Mouse (Mus musculus): ENCODE results near the gene Ccdc9b.

Gene Ccdc9b

GRCm38 (mm10) chr2:118747301-118747960 is 15.0 kb downstream of the Ccdc9b start:
- no peak for DNase-seq (ENCODE audit: low spot score)

- no peak for DNase-seq (ENCODE audit: low spot score)
Observed at GRCm38 (mm10) chr2:118745915-118746901, 16.3 kb downstream of the Ccdc9b start.

- peak; percentile 82 for DNase-seq (ENCODE audit: low spot score)
Observed at GRCm38 (mm10) chr2:118745232-118745884, 17.1 kb downstream of the Ccdc9b start, which contains the start of gene Inafm2. Gene Inafm2 (plus strand): TSS chr2:118745758.

- no peak for DNase-seq (ENCODE audit: low spot score)
Observed at GRCm38 (mm10) chr2:118744621-118745020, 17.8 kb downstream of the Ccdc9b start.

GRCm38 (mm10) chr2:118743261-118743943 is 19.1 kb downstream of the Ccdc9b start:
- DNase-seq (ENCODE audit: low spot score) = no peak

GRCm38 (mm10) chr2:118741183-118741582 is 21.3 kb downstream of the Ccdc9b start:
- DNase-seq (ENCODE audit: low spot score) = no peak

GRCm38 (mm10) chr2:118740341-118740740 is 22.1 kb downstream of the Ccdc9b start:
- DNase-seq (ENCODE audit: low spot score) = no peak

- DNase-seq (ENCODE audit: low spot score) = no peak
Observed at GRCm38 (mm10) chr2:118733341-118733740, 29.1 kb downstream of the Ccdc9b start.

- no peak for DNase-seq (ENCODE audit: low spot score)
Observed at GRCm38 (mm10) chr2:118731981-118732380, 30.5 kb downstream of the Ccdc9b start.

- no peak for DNase-seq (ENCODE audit: low spot score)
Observed at GRCm38 (mm10) chr2:118730622-118730915, 31.9 kb downstream of the Ccdc9b start.

GRCm38 (mm10) chr2:118729816-118730621 is 32.4 kb downstream of the Ccdc9b start:
- DNase-seq (ENCODE audit: low spot score) = no peak

GRCm38 (mm10) chr2:118729194-118729593 is 33.3 kb downstream of the Ccdc9b start:
- no peak for DNase-seq (ENCODE audit: low spot score)

GRCm38 (mm10) chr2:118728337-118728736 is 34.1 kb downstream of the Ccdc9b start, which contains the start of gene Plcb2:
Gene Plcb2 (minus strand): TSS chr2:118728438.
- no peak for DNase-seq (ENCODE audit: low spot score)

GRCm38 (mm10) chr2:118727911-118728310 is 34.5 kb downstream of the Ccdc9b start:
- DNase-seq (ENCODE audit: low spot score) = no peak

GRCm38 (mm10) chr2:118726873-118727272 is 35.6 kb downstream of the Ccdc9b start:
- DNase-seq (ENCODE audit: low spot score) = no peak

GRCm38 (mm10) chr2:118725511-118725910 is 37.0 kb downstream of the Ccdc9b start:
- no peak for DNase-seq (ENCODE audit: low spot score)

GRCm38 (mm10) chr2:118723693-118724486 is 38.6 kb downstream of the Ccdc9b start:
- no peak for DNase-seq (ENCODE audit: low spot score)

- no peak for DNase-seq (ENCODE audit: low spot score)
Observed at GRCm38 (mm10) chr2:118716677-118717076, 45.8 kb downstream of the Ccdc9b start.

- no peak for DNase-seq (ENCODE audit: low spot score)
Observed at GRCm38 (mm10) chr2:118714230-118714629, 48.2 kb downstream of the Ccdc9b start.

- no peak for DNase-seq (ENCODE audit: low spot score)
Observed at GRCm38 (mm10) chr2:118713631-118714030, 48.8 kb downstream of the Ccdc9b start.

Measured in c-Kit-positive CD71-positive TER-119-positive erythroid progenitor cells, embryonic 14.5 days (primary cell).